Mouse (Mus musculus): ENCODE data around the gene Samd3. TPM values are rescaled to one million over a fixed set of nuclear protein-coding genes. Genes with fewer than 3 reads are reported as not detected.

The Samd3 gene
- polyA plus RNA-seq, 1 experiment from 2014 or later = 0.18 TPM

Other genes starting within 250 kb of the Samd3 start
- 0.36 and 1.0 TPM in 2 replicates for gene Gm9767, start 151.5 kb upstream of the Samd3 start, polyA plus RNA-seq (2015; fragmentation: Nextera tagmentation; extraction: Ambion mirVana)
- gene Tmem200a, start 150.7 kb upstream of the Samd3 start, polyA plus RNA-seq (2015; fragmentation: Nextera tagmentation; extraction: Ambion mirVana) = 17.0 and 18.7 TPM in 2 replicates
- 10.8 and 11.3 TPM in 2 replicates for gene L3mbtl3, start 146.3 kb downstream of the Samd3 start, polyA plus RNA-seq (2015; fragmentation: Nextera tagmentation; extraction: Ambion mirVana)